Mouse (Mus musculus): ENCODE results near the gene Fbln5.

The Fbln5 gene

DNA sequence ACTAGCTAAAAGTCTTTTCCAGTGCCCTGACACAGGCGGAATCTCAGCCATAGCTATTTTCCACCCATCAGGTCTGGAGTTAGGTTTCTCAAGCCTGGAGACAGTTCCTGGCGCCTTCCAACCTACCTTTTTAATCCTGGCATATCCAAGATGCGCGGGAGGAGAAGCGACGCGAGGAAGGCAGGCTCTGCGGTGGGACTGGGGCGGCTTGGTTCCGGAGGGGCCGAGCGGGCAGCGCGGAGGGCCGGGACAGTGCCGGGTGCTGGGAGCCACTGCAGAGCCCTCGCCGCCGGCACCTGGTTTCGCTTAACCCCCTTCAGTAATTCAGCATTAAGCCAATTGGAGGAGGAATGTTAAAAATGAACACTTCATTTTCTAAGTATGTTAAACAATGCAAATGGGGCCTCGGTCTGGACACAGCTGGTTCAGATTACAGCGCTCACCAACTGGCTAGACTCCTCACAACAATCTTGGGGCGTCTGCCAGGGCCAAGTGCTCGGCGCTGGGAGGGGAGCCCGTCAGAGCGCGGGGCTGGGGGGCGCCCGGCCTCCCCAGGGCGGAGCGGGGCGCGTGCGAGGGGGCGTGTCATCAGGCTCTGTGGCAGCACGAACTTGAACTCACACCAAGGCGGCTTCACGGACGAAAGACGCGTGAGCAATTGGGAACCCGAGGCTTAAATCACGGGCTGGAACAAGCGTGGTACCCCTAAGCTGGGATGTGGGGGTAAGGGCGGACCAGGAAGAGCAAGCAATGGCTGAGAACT, at the start of gene Fbln5:
Gene Fbln5 (minus strand): TSS at position 448 of the 763 bp plus-strand sequence.
- peak; percentile 56 for DNase-seq (ENCODE audit: low read depth, low spot score)

DNA sequence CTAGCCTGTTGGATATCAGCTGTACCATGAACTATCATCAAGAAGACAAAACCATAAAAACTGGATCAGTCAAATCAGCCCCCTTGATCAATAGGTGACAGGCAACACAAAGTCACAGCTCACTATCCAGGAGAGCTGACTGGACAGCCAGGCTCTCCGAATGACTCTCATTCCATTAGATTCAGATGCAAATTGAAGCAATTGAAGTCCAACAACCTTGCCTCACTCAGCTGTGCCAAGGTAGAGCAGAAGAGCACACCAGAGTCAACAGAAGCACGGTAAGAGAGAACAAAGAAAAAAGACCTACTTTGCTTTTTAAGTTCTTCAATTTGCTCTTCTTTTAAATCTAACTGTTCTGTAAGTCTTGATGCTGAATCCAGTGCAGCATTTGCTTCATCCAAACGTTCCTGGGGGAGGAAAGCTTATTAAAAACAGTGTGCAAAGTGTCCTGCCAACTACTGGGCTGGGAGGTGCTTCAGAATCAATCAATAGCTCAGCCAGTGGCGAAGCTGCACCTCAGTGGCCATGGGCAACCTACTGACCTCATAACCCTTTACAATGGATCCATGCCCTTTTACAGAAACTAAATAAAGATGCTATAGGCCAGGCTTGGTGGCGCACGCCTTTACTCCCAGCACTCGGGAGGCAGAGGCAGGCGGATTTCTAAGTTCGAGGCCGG, 43.6 kb upstream of the Fbln5 start:
- DNase-seq (ENCODE audit: low read depth, low spot score): peak; percentile 71

DNA sequence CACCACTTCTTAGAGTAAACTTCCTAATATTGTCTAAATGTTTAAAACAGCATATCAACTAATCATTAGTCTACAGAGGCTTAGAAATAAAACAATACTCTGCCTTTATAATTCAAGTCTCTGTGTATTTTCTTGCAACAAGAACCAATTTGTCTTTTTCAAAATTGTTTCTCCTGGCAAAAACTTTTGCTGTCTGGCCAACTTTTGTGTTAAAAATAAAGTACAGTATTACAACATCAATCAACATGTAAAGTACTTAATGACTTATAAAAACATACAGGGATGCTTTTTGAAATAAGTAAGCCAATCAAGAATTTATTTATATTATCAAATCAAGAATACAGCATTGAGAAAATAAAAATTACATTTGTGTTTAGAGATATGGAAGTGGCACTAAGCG, 41.4 kb upstream of the Fbln5 start:
- DNase-seq (ENCODE audit: low read depth, low spot score): no peak

DNA sequence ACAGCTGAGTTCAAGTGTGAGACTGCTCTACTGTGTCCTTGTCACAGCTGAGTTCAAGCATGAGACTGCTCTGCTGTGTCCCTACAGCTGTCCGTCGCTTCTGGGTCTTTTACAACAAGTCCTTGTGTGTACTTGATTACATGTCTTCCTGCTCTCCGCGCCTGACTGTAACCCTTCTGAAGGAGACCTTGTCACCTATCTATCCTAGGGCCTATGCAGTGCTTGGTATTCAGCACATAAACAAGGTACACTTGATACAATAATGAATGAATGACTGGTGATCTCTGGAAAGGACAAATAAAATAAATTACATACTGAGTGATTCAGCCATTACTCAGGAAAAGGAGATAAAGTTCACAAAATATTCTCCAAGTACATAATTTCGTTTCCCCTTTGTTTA, 39.2 kb upstream of the Fbln5 start:
- no peak for DNase-seq (ENCODE audit: low read depth, low spot score)

DNA sequence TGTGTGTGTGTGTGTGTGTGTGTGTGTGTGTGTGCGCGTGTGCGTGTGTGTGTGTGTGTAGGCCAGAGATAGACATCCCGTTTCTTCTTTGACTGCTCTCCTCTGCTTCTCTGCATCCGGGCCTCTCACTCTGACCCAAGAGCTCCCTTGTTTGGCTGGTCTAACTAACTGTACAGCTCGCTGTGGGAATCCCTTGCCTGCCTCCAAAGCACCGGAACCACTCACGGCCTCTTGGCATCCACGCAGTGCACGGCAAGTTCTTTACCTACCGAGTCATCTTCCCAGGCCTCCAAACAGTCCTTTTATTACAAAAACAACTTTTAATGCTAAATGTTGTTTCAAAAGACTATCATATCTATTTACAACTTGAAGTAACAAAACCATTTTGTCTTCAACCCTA, 35.5 kb upstream of the Fbln5 start:
- peak; percentile 54 for DNase-seq (ENCODE audit: low read depth, low spot score)

DNA sequence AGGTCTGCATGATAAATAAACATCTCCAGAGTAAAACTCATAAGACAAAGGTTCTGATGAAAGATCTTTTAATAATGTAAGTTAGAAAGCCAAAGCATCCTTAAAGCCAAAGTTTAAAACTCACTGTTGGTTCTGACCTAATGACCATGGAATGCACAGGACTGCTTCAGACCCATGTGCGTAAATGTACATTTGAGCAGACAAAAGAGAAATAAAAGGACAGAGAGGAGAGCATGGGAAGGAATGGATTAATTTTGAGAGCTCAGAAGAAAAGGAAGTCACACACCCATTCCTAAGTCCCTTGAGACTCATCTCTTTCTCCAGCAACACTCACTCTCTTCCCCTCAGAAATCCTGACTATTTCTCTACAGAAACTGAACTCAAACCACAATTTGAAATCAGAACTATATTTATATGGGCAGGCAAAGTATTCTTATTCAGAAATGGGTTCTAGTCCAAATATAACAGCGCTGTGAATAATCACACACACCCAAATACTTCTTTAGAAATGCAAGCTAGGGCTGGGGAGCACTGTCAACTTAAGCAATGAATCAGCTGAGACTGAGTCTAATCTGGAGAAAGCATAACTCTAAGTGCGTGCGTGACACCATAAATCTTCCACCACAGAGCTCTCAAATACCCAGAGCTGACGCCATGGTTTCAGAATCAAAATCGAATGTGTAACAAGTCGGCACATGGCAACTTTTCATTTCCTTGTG, 33.1 kb upstream of the Fbln5 start:
- no peak for DNase-seq (ENCODE audit: low read depth, low spot score)

DNA sequence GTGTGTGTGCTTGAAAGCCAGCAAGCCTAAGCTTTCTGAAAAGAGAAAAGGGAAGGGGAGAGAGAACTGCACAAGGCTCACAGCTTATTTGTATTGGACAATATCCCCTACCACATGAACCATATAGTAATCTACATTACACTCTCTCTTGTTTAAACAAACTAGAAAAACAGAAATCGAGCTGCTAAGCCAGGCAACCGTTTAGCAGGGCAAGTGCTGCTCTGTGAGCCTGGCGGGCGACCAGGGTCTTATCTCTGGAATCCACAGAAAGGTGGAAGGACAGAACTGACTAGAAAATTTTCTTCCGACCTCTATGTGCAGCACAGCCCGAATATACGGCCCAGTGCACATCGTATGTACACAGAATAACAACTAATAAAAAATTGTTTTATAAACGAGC, 32.5 kb upstream of the Fbln5 start:
- DNase-seq (ENCODE audit: low read depth, low spot score): no peak

DNA sequence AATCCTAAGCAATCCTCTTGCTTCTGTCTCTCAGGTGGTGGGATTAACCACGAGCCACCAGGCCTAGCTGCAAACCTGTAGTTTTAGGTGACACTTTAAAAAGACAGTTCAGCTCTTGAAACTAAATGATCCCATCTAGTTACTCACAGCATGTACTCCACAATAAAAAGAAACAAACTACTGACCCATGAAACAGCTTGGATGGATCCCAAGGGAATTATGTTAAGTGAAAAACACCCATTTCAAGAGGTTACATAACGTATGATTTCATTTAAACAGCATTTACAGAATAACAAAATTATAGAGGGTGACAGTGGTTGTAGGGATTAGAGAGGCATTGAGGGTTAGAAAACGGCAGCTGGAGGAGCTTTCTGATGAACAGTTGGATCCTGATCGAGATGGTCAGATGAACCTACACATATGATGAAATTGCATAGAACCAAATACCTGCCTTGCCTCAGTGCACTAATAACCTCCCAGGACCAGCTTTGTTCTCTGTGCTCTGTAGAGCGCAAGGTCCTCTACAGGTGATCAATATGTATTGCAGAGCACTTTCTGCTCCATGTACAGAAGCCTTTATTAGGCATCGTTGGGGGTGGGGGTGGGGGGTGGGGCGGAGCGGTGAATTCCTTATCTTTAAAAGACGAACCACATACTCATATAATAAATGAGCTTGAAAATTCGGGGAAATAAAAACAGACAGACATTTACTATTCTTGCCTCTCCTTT, 17.9 kb upstream of the Fbln5 start:
- DNase-seq (ENCODE audit: low read depth, low spot score): no peak

DNA sequence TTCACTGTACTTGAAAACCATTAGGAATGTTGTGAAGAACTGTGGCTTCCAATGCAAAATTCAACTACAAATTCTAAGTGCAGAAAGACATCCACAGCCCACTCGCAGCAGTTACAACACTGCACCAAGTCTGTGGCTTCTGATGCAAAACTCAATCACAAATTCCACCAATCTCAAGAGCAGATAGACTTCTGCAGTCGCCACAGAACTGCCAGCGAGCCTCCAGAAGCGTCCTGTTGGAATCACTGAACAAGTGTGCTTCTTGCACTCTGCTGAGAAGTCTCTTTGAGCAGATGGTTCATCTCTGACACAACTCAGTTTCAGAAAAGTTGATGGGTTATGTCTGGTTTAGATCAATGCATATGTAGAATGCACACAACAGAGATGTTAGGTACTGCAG, 15.9 kb upstream of the Fbln5 start:
- DNase-seq (ENCODE audit: low read depth, low spot score): no peak

DNA sequence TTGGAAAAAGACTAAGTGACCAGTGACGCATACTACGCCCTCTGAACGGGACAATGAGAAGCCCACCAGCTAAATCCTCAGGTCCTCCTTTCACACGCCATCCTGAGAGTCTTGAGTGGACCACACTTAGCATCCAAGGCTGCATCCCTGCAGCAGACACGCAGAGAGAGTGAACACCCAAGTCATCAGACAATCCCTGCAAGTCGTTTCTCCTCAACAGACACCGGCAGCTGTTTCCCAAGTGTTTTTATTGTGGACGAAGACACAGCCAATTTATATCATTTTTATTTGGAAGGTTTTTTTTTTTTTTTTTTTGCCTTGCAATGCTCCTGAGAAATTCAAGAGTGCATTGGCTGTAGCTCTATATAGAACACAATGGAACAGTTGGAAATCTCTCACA, 14.9 kb upstream of the Fbln5 start:
- no peak for DNase-seq (ENCODE audit: low read depth, low spot score)

DNA sequence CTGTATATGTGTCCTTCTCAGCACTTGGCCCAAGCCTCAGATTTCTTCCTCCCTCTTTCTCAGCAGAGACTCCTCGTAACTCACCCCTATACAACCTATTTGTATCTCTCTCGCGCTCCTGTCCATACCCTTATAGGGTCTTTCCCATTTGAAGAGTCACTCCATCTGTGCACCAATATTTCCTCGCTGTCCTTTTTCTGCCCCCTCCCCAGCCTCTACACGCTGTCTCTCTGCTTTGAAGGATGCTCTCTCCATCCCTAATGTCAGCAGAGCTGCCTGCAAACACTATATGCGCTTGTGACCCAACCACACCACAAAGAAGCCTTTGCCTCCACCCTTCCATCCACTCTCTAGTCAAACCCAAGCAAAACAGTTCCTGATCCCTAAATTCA, 14.3 kb upstream of the Fbln5 start:
- no peak for DNase-seq (ENCODE audit: low read depth, low spot score)

DNA sequence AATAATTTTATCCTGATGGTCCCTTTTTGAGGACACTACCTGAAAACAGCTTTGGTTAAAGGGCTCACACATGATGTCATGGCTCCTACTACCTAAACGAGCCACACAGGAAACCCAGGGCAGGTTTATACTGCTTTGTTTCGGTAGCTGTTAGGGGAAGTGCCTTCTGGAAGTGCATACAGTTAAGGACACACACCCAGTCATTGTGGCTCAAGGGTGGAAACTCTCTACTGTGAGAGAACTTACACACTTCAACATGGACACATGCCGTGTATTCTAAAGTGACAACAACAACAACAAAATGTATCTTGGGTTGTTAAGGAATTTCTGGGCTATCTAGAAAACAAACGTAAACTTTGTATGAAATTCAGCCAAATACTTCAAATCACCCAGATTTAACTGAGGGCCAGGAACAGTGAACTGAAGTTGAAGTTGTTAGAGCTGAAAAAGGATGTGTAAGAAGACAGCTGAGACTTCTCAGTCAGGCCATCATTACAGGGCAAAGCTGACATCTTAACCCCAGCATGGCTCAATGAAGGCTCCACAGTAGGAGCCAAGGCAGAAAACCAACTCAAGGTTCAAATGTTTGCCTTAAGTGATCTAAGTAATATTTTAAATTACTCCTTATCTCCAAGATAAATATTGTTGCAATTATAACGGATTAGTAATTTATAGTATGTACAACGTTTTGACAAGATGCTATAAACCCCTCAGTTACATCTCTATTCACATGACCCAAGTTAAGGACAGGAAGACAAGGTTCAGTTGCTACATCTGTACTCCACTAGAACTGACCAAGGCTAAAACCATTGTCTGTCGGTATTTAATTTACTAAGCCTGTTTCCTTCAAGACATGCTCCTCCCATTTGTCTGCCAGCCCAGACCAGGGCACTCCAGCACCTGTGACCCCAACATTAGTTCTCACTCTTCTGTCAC, 13.6 kb upstream of the Fbln5 start:
- DNase-seq (ENCODE audit: low read depth, low spot score): no peak

DNA sequence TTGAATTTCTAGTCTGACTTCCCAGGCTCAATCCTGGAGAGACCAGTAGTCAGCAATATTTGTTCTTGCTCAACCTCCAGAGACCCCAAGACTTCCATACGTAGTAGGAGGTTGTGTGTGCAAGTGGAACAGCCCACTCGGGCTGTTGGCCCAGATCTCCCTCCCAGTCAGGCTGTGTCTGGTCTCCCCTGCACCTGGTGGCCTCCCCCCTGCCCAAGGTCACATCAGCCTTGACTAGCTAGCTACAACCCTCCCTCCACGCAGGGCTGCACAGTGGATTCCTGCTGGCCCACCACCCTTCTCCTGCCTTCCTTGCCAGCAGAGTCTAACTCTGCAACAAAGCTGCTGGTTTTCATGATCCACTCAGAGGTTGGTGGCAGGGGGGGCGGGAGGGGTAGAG, 12.4 kb upstream of the Fbln5 start:
- DNase-seq (ENCODE audit: low read depth, low spot score): peak; percentile 35

DNA sequence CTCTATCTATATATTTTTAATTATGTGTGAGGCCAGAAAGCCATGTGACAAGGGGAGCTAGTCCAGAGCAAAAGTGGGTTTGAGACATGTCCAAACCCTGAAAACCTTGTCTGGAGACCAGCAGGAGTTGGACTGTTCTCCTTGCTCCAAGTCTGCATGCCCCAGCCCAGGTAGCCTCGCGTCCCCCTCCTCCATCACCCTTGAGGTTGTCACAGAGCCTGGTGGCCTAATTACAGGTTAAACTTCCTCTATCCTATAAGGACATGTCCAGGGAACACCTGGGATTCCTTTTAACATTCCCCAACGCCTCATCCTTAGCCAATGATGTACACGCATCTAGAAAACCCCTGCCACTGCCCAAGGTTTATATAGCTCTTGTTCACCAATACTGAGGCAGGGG, 4.3 kb upstream of the Fbln5 start:
- no peak for DNase-seq (ENCODE audit: low read depth, low spot score)

DNA sequence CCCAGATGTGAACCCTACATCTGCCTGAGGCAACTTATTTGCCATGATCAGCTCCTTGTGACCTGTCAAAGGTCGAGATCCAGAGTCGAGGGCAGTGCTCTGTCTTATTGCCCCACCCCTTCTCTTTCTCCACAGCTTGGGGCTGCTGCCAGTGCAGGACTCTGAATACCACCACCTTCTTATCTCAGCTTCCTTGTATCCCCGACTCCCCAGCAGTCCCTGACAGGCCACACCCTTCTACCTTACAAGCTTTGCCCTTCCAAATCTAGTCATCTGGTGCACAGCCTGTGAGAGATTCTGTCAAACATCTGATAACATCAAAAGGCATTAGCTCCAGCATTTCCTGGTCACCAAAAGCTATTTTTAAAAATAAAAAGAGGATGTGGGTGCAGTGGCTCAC, 2.7 kb upstream of the Fbln5 start:
- DNase-seq (ENCODE audit: low read depth, low spot score): no peak

DNA sequence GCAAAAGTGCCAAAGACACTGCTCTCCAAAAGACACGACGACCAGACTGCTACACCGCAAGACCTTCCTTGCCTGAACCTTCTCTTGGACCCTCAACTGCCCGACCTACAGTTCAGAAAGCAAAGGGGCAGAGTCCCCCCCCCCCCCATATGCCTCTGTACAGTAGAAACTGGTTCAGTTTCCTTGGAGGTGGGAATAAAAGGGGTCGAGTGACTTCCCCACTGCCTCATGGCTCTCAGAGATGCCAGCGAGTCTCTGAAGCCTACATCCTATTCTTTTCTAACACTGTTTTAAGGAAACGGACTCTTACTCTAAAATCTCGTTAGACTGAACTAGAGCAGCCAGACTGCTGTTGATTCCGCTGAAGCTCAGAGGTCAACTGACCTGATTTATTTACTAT, 715 bp upstream of the Fbln5 start:
- DNase-seq (ENCODE audit: low read depth, low spot score): no peak

DNA sequence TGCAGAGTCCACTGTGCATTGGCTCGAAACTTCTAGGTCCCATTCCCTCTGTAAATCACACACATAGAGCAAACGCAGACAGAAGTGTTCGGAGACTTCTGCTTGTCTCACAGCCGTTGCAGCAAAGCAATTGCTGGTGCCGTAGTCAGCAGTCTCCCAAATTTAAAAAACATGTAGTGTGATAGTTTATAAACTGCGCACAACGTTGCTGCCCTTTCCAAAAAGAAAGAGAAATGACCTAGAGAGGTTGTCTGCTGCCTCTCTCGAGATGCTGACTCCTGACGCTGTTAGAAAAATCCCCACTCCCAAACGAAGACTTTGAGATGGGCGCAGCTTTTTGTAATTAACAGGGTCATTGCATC, 628 bp downstream of the Fbln5 start:
- DNase-seq (ENCODE audit: low read depth, low spot score): no peak

DNA sequence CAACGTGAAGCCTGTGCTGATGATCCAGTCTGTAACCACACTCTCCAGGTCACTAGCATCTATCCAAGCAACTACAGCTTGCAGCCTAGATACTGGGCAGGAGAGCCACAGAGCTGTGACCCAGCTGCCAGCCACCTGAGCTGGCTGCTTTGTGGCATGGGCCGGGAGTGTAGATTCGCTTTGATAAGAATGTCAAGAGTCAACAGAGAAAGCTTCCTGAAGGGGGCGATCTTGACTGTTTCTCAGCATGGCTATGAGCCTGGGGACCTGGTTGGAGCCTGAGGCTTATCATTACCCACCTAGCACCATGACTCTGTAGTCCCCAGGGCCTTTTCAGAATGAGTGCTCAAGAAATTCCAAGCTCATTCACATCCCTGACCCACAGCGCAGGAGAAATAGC, 2.0 kb downstream of the Fbln5 start:
- peak; percentile 70 for DNase-seq (ENCODE audit: low read depth, low spot score)

DNA sequence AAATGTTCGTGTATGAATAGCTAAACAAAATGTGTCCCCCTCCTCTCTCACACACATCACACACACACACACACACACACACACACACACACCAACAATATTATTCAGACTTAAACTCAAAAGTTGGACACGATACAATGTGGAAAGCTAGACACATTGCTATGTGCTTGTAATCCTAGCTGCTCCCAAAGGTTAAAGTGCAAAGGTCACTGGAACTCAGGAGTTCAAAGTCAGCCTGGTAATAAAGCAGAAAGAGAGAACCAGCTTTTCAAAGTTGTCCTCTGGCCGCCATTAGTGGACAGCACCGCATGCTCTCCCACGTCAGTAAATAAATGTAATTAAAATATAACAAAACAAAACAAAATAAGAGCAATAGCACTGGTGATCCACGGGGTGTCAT, 3.1 kb downstream of the Fbln5 start:
- DNase-seq (ENCODE audit: low read depth, low spot score): no peak

DNA sequence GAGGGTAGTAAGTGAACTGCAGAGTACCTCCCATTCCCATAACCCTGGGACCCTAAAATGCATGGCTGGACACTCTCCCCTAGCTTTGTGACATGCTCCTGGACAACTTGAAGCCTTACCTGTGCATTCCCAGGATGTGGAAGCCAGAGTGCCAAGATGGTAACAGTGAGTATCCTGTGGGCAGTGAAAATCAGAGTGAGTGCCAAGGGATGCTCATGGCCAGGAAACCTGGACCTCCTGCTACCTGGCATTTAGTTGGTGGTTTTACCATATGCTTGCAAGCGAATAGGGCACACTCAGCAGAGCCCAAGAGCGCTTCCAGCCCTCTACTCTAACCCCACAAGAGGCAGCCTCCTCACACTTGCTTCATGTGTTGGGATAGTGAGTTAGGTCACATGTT, 4.4 kb downstream of the Fbln5 start:
- DNase-seq (ENCODE audit: low read depth, low spot score): no peak

DNA sequence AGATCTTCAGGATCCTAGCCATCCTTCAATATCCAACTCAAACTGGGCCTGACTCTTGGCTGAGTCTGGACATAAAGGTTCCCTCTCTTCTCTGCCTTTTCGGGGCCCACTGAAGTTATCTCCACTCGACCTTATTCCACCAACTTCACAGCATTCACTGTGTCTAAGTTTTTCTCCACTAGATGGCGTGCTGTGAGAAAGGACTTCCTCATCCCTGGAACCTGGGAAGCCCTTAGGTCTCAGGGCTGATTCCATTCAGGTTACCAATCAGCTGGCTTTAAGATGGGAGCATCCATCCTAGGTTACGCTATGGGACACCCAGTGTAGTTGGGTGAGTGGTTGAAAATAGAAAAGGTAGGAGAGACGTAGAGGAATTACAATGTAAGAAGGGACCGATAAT, 7.7 kb downstream of the Fbln5 start:
- peak; percentile 66 for DNase-seq (ENCODE audit: low read depth, low spot score)
